Mouse (Mus musculus): ENCODE measurements around the gene Brsk1.

DNA sequence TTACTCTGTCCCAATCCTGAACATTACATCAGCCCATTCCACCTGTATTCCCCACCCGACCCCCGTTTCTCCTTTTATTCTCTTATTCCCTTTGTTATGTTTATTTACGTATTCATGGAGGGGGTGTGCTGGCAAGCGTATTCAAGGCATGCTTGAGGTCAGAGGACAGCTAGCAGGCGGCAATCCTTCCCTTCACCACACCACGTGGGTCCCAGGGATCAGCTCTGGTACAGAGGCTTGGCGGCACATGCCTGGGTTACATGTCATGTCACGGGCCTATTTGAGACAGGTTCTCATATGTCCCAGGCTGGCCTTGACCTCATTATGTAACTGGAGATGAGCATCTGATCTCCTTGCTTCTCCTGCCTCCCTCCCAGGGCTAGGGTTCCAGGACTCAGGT lies 11.9 kb downstream of the Brsk1 start:
- TF ChIP-seq POLR2A (IDR thresholded peaks at IDR 0.05; ENCODE audit: low read depth, low read length) (no peak), CTCF (IDR thresholded peaks at IDR 0.05; ENCODE audit: borderline replicate concordance, insufficient read depth, low read length) (no peak)

All from embryonic fibroblast, embryonic 13.5 days (primary cell).